Mouse (Mus musculus) MN1 (cell line): ENCODE measurements at regions not wholly inside any gene's neighbourhood (a gene's known extent, or its start where the extent isn't known, plus 50 kb on each side); places are given as distances from the start of the nearest gene placed in this dataset.

Experiments used
- DNase-seq: peaks from one replicate; pipeline ENCODE4 v3.0.0-alpha.2; 2016; ENCODE audit warnings: low spot score

DNA sequence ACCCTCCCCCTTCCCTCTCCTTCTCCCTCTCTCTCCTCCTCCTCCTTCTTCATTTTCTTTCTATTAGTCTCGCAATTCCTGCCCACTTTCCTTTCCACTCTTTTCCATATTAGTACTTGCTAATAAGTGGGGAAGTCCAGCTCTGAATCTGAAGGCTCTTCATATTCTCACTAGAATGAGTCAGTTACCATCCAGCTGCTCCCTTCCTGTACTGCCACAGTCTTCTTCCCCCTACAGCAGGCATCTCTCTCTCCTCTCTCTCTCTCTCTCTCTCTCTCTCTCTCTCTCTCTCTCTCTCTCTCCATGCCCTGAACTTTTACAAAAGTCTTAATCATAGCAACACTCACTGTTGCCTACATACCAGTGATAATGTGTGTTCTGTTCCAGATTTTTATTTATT is 226.6 kb upstream of the Pter start:
- DNase-seq: no peak

DNA sequence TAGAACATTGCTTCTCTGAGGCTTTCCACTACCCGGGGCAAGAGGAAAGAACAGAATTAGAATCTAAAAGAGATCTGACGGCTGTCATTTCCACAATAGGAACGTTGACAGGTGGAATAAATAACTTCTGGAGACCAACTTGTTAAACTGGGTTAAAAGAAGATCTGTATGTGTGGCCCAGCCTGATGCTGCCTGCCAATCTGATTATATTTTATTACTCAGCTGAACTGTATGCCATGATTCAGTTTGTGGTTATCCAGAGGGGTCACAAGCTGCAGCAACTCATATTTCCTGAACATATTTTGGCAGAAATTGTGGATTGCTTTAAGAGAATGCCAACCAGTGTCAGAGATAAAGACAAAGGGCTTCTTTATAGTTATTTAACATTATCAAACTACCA is 224.5 kb upstream of the Pter start:
- no peak for DNase-seq

DNA sequence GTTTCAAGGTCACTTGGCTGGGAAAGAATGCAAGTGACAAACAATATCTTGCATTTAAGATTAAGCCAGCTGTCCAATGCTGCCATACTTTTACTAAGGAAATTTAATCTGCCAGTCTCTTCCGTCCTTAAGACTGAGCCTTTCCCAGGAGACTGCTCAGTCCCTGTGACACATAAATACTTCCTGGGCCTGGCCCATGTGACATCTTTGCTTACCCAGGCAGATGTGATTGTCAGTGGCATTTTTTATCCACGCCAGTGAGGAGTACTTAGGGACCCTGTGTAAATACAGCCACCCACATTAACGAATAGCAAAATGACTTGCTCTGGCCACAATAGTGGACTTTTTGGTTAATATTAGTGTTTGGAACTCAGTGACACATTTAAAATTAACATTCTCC is 216.3 kb upstream of the Pter start:
- no peak for DNase-seq

DNA sequence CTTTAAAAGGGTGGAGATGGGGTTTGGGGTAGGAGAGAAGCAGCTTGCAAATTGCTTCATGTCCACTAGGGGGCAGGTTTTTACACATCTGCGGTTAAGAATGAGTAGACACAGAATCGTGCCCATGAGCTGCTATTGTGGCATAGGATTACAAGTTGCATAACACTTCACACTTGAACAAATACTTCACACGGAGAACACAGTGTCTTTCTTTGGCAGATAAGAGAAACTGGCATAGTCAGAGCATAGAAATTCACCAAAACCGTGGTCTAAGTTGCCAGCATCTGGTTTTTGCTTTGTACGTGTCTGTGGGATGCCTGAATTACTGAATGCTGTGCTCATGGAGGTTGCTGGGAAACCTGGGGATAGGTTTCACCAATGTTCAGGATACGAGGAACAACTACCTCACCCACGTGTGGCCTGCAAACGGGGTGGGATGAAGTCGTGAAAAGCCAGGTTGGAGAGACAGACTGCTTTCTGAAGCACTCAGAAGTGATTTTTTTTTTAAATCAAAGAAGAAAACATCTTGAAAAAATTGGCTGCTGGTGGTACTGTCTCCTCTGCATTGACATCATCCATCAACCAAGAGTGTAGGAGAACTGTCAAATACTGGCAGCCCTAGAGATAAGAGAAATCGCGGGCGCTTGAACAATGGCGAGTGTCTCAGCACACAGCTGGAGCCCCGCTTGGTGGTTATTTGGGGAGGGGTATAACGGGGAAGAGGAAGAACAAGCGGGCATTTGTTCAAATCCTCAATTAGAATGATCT is 214.5 kb upstream of the Pter start:
- no peak for DNase-seq

DNA sequence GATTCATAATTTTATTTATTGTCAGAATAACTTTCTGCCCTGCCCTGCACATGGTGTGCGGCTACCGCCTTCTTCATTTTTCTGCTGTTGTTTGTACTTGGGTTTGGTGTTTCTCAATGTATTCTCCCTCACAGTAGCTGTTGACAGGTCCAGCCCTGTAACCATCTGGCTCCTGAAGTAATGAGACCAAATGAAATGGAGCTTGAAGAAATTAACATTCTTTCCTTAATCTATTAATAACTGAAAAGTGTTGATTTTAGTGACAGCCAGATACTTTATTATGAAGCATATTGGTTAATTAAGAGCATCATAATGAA is 214.0 kb upstream of the Pter start:
- DNase-seq: no peak

DNA sequence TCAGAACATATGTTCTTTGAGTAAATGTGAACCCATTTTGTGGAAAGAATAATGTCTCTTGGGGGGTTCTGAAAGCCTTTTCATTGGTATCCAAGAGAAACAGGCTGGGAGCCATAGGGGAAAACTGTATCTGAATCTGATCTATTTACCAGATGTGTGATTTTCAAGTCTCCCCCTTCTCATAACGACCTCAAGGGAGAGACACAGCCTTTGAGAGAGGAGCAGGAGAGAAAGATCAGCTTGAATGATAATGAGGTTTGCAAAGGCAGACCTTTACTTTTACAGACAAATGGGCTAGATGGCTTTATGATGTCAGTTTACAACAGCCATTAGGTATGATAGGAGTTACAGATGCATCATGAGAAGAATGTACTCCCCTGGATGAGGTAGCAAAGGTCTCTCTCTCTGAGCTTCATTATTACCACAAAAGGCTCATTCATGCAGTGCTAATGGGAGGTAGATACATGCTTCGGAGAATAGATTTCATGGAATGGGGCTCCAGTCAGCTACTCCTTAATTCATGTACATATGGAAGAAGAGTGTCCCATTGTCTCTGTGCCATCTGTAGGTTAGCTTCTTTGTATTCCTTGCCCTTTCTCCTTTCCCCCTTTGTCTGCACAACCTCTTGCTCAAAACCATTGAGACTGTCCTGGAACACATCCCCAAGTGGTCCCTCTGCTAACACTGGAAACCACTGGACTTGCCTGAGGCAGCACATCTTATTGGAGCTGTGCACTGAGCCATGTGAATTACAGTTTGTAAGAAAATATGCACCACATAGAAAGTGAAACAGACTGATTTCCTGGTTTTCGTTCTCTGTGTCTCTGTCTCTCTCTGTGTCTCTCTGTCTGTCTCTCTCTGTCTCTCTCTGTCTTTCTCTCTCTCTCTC is 207.5 kb upstream of the Pter start:
- no peak for DNase-seq

DNA sequence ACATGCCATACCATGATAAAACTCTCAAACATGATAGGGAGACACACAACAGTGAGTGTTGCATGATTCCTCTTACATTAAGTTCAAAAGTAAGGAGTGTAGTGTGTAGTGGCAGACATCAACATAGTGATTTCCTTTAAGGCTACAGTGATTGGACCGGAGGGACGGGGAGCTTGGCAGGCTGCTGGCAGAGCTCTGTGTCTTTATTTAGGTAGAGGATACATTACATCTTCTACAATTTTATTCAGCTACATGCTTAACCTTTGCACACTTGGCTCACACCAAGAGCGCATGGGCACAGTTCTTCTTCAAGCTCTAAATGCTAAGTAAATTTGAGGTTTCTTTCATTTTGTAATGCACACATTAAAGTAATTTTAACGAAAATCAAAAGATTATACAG is 194.6 kb upstream of the Pter start:
- no peak for DNase-seq

DNA sequence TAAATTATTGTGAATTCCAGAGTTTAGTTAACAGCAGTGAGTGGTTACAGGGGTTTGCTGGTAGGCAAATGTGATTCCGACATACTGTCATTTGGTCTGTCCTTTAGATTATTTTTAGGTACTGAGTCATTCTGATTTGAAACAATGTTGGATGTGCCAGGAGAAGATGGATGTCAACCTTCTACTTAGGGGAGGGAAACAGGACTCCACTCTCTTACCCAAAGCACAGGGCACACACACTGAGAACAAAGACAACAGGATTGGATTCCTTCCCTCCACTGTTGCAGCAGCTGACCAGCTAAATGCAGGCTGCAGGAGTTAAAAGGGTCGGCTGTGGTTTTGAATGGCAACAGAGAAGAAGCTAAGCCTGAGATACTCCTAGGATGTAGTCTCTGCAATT is 186.7 kb upstream of the Pter start:
- DNase-seq: no peak

DNA sequence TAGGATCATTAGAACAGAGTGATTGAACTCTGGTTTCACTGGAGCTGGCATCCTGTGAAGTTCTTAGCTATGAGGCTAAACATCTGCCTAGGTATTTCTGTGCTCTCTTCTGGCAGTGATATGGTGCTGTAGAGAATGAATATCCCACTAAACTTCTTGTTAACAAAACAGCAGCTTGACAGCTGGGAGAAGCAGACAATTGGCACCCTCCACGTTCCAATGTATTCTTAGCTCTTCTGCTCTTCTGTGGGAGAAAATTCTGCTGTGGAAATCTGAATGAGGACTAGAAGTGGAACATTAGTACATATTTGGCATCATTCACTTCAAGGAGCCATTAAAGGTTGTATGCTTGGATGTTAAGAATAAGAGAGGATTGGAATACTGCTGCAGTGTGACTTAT is 177.0 kb upstream of the Pter start:
- DNase-seq: no peak

DNA sequence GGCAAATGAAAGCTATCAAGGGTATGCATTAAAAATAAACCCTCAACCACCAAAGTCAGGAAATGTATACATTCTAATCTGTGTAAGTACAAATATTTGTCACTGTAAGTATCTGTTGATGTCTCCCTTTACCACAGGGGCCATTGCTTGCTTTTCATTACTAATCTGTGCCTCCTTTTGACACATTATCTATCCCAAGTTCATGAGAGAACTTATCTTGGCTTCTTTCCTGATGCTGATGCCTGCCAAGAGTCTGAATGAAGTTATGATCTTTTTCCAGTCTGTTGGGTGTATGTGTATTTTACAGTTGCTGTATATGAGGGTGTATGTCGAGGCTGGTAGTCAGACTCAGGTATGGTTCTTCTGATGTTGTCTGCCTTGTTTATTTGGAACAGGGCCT is 165.0 kb upstream of the Pter start:
- no peak for DNase-seq

DNA sequence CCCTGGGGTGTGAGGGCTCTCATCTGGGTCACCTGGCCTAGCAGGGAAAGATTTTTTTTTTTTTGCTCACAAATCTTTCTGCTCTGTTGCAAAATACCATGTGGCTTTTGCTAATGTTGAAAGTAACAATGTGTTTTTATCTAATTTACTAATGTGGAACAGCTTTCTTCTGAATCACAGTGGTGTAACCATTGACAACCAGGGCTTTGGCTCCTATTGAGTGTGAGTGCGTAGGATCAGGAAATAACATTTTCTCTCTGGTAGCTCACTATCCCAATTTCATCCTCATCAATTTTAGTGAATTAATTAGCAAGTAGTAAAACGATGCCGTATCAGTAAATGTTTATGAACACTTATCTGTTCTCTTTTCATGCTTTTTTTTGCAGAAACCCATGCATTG is 163.9 kb upstream of the Pter start:
- DNase-seq: peak; percentile 8

DNA sequence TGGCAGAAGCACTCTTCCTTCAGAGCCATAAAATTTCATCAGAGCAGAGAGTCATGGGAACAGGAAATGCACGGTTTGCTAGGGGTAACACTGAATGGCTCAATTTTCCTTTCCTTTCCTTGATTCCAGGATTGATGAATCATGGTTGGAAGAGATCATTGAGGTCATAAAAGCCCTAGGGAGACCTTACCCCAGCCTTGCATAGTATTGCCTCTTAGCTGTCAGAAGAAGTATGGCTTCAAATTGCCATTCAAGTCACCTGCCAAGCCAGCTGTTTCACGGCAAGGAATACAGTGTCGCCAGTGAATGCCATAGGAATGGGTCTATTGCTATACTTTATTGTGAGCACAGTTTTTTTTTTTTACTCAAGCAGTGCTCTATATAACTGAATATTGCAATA is 162.4 kb upstream of the Pter start:
- DNase-seq: no peak

DNA sequence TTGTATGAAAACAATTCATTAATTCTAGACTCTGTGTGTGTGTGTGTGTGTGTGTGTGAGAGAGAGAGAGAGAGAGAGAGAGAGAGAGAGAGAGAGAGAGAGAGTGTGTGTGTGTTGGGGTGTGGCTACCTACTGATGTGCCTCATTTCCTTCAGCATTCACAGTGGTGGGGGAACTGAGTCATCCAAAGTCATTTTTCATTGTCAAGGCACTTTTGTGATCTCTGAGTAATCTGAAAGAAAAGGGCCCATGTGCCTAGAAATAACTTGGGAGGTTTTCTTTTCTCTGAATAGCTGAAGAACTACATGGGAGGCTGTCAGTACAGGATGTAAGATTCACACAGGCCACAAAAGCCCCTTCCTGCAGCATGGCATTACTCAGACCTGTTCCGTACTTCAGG is 159.3 kb upstream of the Pter start:
- DNase-seq: no peak

DNA sequence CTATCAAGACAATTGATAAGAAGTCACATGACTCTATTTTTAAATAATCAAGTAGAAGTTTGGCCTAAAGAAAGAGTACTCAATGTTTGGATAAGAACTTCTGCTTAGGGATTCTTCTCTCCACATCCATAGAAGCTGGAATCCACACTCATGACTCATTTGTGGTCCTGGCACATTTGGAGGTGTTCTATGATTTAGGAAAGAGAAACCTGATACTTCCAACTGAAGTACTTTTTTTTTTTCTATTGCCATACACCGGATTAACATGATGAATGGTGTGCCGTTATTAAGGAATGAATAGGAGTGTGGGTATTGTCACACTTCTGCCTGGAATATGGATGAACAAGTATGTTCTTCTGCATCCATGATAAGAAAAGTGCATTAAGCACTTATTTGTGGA is 158.5 kb upstream of the Pter start:
- no peak for DNase-seq

DNA sequence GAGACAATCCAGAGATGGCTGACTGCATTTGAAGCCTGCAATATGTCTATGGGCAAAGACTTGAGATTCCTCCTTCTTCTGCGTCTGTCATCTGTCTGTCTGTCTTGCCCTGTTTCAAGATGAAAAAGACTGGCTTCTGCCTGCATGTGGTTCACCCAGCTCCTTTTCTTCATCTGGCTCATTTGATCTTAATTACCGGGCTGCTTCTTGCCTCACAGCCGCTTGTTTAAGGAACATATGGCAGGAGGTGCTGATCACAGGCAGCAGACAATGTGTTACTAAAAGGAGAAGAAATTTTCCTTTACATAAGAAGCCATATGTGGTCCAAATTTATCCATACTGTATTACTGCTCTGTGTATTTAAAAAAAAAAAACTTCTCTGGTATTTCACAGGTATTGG is 147.0 kb upstream of the Pter start:
- DNase-seq: no peak

DNA sequence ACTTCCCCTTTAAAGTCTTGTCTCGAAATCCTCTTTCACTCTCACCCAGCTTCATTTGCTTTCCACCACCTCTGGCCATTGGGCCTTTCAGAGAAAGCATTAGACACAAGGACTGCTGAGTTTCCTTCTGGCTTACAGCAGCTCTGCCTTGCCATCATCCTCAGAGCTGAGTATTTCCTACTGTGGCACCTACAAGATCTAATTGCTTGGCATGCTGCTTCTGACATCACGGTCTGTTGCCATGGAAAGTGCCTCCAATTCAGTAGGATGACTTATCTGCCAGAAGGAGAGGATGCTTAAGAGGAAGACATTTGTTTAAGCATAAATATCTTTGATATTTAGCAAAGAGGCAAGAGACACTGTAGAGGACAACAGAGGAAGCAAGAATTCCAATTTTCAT is 146.1 kb upstream of the Pter start:
- no peak for DNase-seq

DNA sequence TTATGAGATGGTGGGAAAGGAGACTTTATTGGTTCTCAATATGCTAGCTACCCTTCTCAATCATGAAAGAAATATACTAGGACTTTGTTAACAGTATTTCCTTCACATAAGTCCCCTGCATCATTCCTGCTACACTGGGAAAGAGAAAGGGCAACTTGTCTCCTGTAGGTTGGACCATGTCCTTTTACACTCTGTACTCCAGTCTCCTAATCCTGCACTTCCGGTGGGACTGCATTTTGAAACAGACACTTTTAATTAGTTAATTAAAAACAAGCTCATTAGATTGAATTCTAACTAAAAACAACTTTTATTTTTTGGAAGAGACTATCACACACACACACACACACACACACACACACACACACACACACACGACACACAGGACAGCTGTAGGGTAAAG is 131.2 kb upstream of the Pter start:
- DNase-seq: no peak

DNA sequence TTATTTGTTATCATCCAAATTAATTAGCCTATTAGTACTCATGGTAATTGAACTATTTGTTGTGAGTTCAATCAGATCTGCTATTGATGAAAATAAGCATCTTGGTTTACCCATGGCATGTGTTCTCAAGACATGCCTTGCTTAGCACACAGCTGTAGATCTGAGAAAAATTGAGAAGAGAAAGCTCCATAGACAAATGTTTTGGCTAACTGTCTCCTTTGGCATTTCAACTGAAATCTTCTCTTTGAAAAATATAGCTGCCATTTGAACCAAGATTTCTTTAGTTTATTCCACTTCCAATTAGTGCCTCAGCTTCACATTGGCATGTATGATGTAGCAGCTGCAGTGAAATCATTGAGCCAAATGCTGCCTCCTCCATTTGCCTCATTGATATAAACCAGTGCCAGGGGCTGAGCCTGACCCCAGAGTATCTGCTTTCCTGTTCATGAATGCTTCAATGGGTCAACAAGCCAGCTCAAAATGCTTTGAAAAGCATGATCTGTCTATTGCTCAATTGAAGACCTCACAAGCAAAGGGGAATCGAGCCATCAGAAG is 126.1 kb upstream of the Pter start:
- no peak for DNase-seq

DNA sequence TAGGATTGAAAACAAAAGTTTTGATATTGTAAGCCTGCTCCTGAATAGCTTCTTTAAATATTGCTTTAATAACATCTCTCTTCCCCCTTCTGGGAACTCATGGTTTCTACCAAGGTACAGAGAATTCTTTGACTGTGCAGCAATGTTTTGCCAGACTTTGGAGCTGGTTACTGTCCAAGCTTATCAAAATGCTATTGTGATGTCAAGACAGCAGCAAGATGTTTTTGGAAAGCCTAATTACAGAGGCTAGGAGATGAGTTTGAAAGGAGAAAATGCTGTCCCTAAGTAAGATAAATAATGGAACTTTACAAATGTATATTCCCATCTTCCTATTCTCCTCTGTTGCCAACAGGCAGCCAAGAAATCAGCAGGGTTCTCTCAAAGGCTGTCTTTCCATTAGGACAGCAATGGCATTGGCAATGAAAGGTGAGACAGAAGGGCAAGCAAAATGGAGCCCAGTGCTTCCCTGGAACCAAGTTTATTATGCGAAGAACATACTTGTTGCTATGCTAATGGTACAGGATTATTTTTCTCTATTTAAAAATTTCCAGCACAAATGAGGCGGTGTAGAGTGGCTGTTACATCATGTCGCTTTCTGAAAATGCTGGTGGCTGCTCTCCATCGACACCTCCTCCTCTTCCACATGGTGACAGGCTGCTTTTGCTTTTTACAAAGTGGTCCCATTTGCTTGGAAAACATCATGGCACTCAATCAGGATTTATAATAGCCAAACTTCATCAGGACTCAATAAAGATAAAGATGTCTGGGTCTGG is 124.5 kb upstream of the Pter start:
- DNase-seq: no peak

DNA sequence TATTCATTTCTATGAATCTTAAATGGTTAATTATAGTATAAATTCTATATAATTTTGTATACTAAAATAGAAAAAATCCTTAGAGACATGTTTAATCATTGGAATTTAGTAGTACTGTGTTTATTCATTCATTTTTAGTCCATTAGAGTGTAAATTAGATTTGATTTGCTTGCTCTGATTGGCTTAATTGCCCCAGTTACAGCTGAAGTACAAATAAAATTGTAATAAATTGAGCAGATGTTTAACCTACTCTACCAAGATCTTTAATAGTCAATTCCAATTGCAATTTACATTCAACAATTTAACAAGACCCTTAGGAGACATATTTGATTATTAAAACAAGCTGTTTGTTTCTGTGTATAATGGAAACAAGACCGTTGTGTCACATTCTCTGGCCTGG is 121.2 kb upstream of the Pter start:
- DNase-seq: no peak

DNA sequence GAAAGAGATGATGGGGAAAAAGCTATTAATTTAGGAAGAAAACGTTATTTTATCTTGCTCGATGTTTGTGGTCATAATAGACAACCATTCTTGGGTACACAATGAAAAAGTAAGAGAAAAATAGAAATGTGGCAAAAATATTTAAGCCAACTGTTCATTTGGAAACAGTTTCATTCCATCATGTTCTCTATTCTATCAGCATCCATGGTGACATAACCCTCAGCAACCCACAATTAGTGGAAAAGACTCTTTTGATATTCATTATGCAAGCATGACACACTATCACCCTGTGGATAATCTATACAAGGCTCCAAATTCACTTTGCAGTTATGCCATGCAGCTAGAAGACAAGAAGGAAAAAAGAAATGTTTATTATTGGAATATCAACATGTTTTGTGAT is 118.7 kb upstream of the Pter start:
- no peak for DNase-seq

DNA sequence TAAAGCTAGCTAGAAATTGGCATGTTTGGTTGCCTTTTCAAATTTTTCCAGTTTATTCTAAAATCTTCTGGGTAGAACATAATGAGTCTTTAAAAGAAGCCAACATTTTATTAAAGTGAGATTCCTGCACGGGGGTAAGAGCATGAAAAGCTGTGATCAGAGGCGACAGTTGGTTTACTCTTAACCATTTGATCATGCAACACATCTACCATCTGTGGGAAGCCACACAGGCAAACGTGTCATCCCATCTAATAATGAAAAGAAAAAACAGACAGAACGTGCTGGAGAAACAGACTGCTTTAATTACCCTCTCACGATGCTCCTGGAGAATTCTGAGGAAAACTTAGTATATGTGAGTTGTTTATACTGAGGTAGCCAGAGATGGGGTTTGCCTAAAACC is 115.4 kb upstream of the Pter start:
- no peak for DNase-seq

DNA sequence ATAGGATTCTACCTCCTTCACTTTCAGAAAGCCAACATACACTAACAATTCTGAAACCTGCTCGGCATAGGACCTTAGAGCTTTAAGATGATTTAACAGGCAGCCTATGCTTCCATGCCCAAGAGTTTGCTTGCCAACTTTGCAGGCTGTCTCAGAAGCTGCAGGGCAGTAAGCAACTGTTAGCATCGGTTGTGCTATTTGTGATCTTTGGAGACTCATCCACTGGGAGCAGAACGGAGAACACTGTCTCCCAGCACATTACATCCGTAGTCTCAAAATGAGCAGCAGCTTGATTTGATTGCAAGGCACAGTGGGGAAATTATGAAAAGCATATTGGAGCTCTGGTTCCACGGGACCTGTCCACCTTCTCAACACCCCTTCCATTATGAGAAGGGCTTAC is 108.5 kb upstream of the Pter start:
- DNase-seq: no peak
